Mouse (Mus musculus) kidney, adult 2 months (tissue): ENCODE data around the gene Hoxa7. TPM values are rescaled to one million over a fixed set of nuclear protein-coding genes. Genes with fewer than 3 reads are reported as not detected.

Source experiments
- DNase-seq: peaks from one replicate; pipeline ENCODE4 v3.0.0; 2021
- H3K27ac ChIP-seq: fragments of 200-500 bp; 2 replicates; pipeline ENCODE4 v1.5.1; 2012; ENCODE audit warnings: low read depth, low read length, control low read depth, inconsistent platforms; ENCODE audit not compliant: insufficient read depth
- H3K27me3 ChIP-seq: fragments of 200-500 bp; replicated peaks from 2 replicates; pipeline ENCODE4 v1.6.1; 2012; ENCODE audit warnings: mild to moderate bottlenecking, moderate library complexity, low read length, inconsistent platforms; ENCODE audit not compliant: control insufficient read depth, insufficient read depth
- H3K36me3 ChIP-seq: fragments of 200-500 bp; 2 replicates; pipeline ENCODE4 v1.6.1; 2012; ENCODE audit warnings: mild to moderate bottlenecking, moderate library complexity, low read length, inconsistent platforms; ENCODE audit not compliant: control insufficient read depth, insufficient read depth
- H3K4me1 ChIP-seq: fragments of 200-500 bp; 2 replicates; pipeline ENCODE4 v1.6.1; 2011; ENCODE audit warnings: low read length; ENCODE audit not compliant: control insufficient read depth, insufficient read depth
- H3K4me3 ChIP-seq: fragments of 200-500 bp; 2 replicates; pipeline ENCODE4 v1.5.1; 2011; ENCODE audit warnings: mild to moderate bottlenecking, low read depth, low read length, control low read depth; ENCODE audit not compliant: insufficient read depth
- CTCF ChIP-seq: fragments of 200-500 bp; conservative IDR thresholded peaks from 2 replicates; pipeline ENCODE4 v1.5.1; 2011; ENCODE audit warnings: low read depth, mild to moderate bottlenecking, control low read depth, low read length, moderate library complexity, mixed read lengths; ENCODE audit not compliant: insufficient read depth, insufficient read length
- POLR2A ChIP-seq: fragments of 200-500 bp; IDR thresholded peaks from one replicate; pipeline ENCODE4 v1.6.1; 2011; ENCODE audit warnings: low read depth, low read length, control low read depth
- WGBS: fragments of 180-500 bp; shearing (Covaris S2); methylation state at CpG from one replicate; pipeline ENCODE4 v1.1.7; 2018; 5-methylcytosine and 5-hydroxymethylcytosine counted together
- polyA plus RNA-seq: library from polyadenylated mRNA; depleted of rRNA; stranded (reverse); fragments of >200 nt; gene quantifications from 2 replicates; pipeline ENCODE4 v1.2.3, GENCODE M21; 2012

Hoxa7 gene
- polyA plus RNA-seq, 1 experiment: 44.1 TPM

GRCm38 (mm10) chr6:52180213-52180710 lies 41.4 kb downstream of the Hoxa7 start:
- H3K4me3 ChIP-seq: no peak overlapping the region; the same call in 1 of the 2 replicates
- H3K4me1 ChIP-seq: peaks cover 42% of the 10 kb centered on the region
- H3K27ac ChIP-seq: peak overlapping the region; percentile 47
- H3K27me3 ChIP-seq: no peaks in the 10 kb centered on the region
- 44% methylated on average over 11 of the region's 11 CpGs for WGBS
- no peaks in the 10 kb centered on the region for H3K36me3 ChIP-seq
- TF ChIP-seq POLR2A (no peak), CTCF (no peak)
- DNase-seq: no peak

- TF ChIP-seq POLR2A: no peak
- no peak for TF ChIP-seq CTCF
- DNase-seq: peak; percentile 46
- Histone ChIP-seq H3K4me1 (peaks cover 44% of the 10 kb centered on the region), H3K27ac (peak overlapping the region; percentile 32; the same call in 1 of the 2 replicates), H3K27me3 (no peaks in the 10 kb centered on the region), H3K4me3 (peak overlapping the region; percentile 20; the same call in 1 of the 2 replicates), H3K36me3 (no peaks in the 10 kb centered on the region)
- WGBS: 24% methylated on average over 10 of the region's 10 CpGs
These were observed 42.0 kb downstream of the Hoxa7 start for GRCm38 (mm10) chr6:52179690-52180089.

GRCm38 (mm10) chr6:52178918-52179665 lies 42.6 kb downstream of the Hoxa7 start:
- peaks cover 38% of the 10 kb centered on the region for H3K4me1 ChIP-seq
- H3K27me3 ChIP-seq: no peaks in the 10 kb centered on the region
- WGBS: 28% methylated on average over 4 of the region's 4 CpGs
- no peak overlapping the region for H3K4me3 ChIP-seq
- H3K27ac ChIP-seq: peak overlapping the region; percentile 32; the same call in 1 of the 2 replicates
- H3K36me3 ChIP-seq: no peaks in the 10 kb centered on the region
- TF ChIP-seq CTCF (no peak), POLR2A (no peak)
- DNase-seq: no peak

GRCm38 (mm10) chr6:52177806-52178205 lies 43.8 kb downstream of the Hoxa7 start:
- DNase-seq: no peak
- peaks cover 32% of the 10 kb centered on the region; the same call in 1 of the 2 replicates for H3K4me1 ChIP-seq
- TF ChIP-seq CTCF (no peak), POLR2A (no peak)
- 38% methylated on average over 9 of the region's 9 CpGs for WGBS
- no peaks in the 10 kb centered on the region for H3K27me3 ChIP-seq
- peak overlapping the region; percentile 35; the same call in 1 of the 2 replicates for H3K27ac ChIP-seq
- H3K36me3 ChIP-seq: no peaks in the 10 kb centered on the region
- H3K4me3 ChIP-seq: peak overlapping the region; percentile 16; the same call in 1 of the 2 replicates

GRCm38 (mm10) chr6:52177061-52177735 lies 44.5 kb downstream of the Hoxa7 start, which contains the start of gene 5730596B20Rik:
Gene 5730596B20Rik (plus strand): TSS chr6:52177498.
- peak; percentile 92 for DNase-seq
- Histone ChIP-seq H3K4me3 (peak within 1 kb of the TSS; percentile 29), H3K4me1 (peaks cover 32% of the 10 kb centered on the region; the same call in 1 of the 2 replicates), H3K36me3 (no peaks in the 10 kb centered on the region), H3K27me3 (no peaks in the 10 kb centered on the region), H3K27ac (peak within 1 kb of the TSS; percentile 59)
- WGBS: 15% methylated on average over 36 of the region's 36 CpGs
- TF ChIP-seq CTCF (no peak), POLR2A (peak; percentile 35)

- Histone ChIP-seq H3K4me3 (peak overlapping the region; percentile 29), H3K27ac (peak overlapping the region; percentile 59), H3K27me3 (no peaks in the 10 kb centered on the region), H3K36me3 (no peaks in the 10 kb centered on the region), H3K4me1 (peaks cover 32% of the 10 kb centered on the region; the same call in 1 of the 2 replicates)
- peak; percentile 34 for DNase-seq
- TF ChIP-seq CTCF (no peak), POLR2A (no peak)
- 28% methylated on average over 6 of the region's 6 CpGs for WGBS
These were observed 45.3 kb downstream of the Hoxa7 start for GRCm38 (mm10) chr6:52176391-52176790.

GRCm38 (mm10) chr6:52175864-52176263 lies 45.8 kb downstream of the Hoxa7 start:
- no peaks in the 10 kb centered on the region for H3K36me3 ChIP-seq
- TF ChIP-seq POLR2A (no peak), CTCF (no peak)

More at GRCm38 (mm10) chr6:52175864-52176263, 45.8 kb downstream of the Hoxa7 start:
- no peaks in the 10 kb centered on the region for H3K27me3 ChIP-seq
- DNase-seq: peak; percentile 60
- H3K4me1 ChIP-seq: peaks cover 30% of the 10 kb centered on the region; the same call in 1 of the 2 replicates
- WGBS: 16% methylated on average over 18 of the region's 35 CpGs
- peak overlapping the region; percentile 59; the same call in 1 of the 2 replicates for H3K27ac ChIP-seq
- peak overlapping the region; percentile 29 for H3K4me3 ChIP-seq
